Mouse (Mus musculus): Measurements from ENCODE around the gene Olfr372. TPM values are rescaled to one million over a fixed set of nuclear protein-coding genes. Genes with fewer than 3 reads are reported as not detected.
A peak's percentile ranks its signal among the peaks of the same experiment; 100 is the strongest.
"Not testable (repeated sequence)": the region's sequence is repeated elsewhere in the genome, so short reads cannot be mapped to it uniquely, and the experiment has no call there.

Gene Olfr372
- total and polyA plus RNA-seq, 3 experiments, result 0.27 TPM; not detected in 2

DNA sequence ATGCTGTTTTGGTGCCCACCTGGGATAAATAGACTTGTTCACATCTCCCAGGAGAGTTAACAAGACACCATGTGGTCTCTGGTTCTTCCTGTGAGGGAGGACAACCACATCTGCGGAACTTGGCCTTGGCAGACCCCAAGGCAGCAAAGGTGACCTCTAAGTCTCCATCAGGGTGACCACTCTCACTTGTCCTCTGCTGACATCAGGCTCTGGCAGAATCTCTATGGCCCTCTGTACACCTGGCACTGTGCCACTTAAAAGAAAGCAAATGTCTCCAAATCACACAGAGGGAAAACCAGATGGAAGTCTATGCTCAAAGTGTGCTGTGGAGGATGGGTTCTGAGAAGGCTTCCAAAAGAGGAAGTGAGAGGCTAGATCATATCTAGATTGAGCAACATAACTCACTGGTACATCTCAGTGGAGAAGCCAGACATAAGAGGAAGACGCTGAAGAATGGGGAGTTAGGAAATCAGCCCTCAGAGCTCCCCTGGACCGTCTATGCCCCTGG is 32.8 kb upstream of the Olfr372 start:
- DNase-seq (ENCODE audit: low spot score) (peak; percentile 4), ATAC-seq (ENCODE audit: extremely low read depth, insufficient number of reproducible peaks, low FRiP score, poor library complexity, severe bottlenecking) (no peak)
- Histone ChIP-seq H3K36me3 (replicated peaks) (no peaks in the 10 kb centered on the region), H3K4me3 (ENCODE audit: low read depth, low read length) (no peak overlapping the region), H3K27me3 (ENCODE audit: insufficient read depth, low read length) (no peaks in the 10 kb centered on the region; the same call in 1 of the 2 replicates), H3K4me1 (ENCODE audit: insufficient read depth, low read depth, low read length) (peaks cover 9% of the 10 kb centered on the region; the same call in 1 of the 2 replicates), H3K9me3 (replicated peaks) (no peaks in the 10 kb centered on the region)
- no peak for TF ChIP-seq TAL1 (conservative IDR thresholded peaks at IDR 0.05; ENCODE audit: low read depth, low read length)
- TF ChIP-seq POLR2AphosphoS5 (IDR thresholded peaks at IDR 0.05; ENCODE audit: insufficient replicate concordance, low read depth, low read length), result no peak
- no peak for TF ChIP-seq GATA1 (IDR thresholded peaks at IDR 0.05; ENCODE audit: borderline replicate concordance, low read length)
- TF ChIP-seq GATA2 (IDR thresholded peaks at IDR 0.05; ENCODE audit: borderline replicate concordance, low read depth, low read length), result no peak
- TF ChIP-seq CTCF (IDR thresholded peaks at IDR 0.05; ENCODE audit: low read depth, low read length), result no peak

DNA sequence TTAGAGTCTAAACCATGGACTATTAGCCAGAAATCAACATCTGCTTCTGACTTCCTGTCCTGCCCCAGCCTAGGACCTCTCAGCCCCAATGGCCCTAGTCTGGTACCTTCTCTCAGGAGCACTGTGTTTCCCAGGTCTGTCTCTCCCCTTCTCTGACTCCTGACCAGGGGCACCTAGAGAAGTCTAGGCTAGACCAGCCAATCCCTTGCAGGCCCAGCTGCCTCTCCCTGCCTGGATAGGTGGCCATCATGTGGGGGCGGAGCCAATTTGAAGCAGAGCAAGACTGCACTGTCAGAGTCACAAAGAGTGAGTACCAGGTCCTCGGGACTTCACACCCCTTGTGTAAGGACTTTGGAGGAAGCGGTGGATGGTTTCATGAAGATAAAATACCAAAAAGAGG is 31.5 kb upstream of the Olfr372 start, which contains the start of gene Cyp4f18:
TSS of gene Cyp4f18 (minus strand) at position 154 of the 400 bp plus-strand sequence.
- TF ChIP-seq TAL1 (conservative IDR thresholded peaks at IDR 0.05; ENCODE audit: low read depth, low read length) (no peak), GATA2 (IDR thresholded peaks at IDR 0.05; ENCODE audit: borderline replicate concordance, low read depth, low read length) (no peak), GATA1 (IDR thresholded peaks at IDR 0.05; ENCODE audit: borderline replicate concordance, low read length) (no peak), CTCF (IDR thresholded peaks at IDR 0.05; ENCODE audit: low read depth, low read length) (no peak), POLR2AphosphoS5 (IDR thresholded peaks at IDR 0.05; ENCODE audit: insufficient replicate concordance, low read depth, low read length) (no peak)
- ATAC-seq (ENCODE audit: extremely low read depth, insufficient number of reproducible peaks, low FRiP score, poor library complexity, severe bottlenecking), result no peak
- Histone ChIP-seq H3K4me3 (ENCODE audit: low read depth, low read length) (no peak within 1 kb of the TSS), H3K9me3 (replicated peaks) (no peaks in the 10 kb centered on the region), H3K4me1 (ENCODE audit: insufficient read depth, low read depth, low read length) (peaks cover 9% of the 10 kb centered on the region; the same call in 1 of the 2 replicates), H3K27me3 (ENCODE audit: insufficient read depth, low read length) (no peaks in the 10 kb centered on the region; the same call in 1 of the 2 replicates), H3K36me3 (replicated peaks) (no peaks in the 10 kb centered on the region)
- no peak for DNase-seq (ENCODE audit: low spot score)

DNA sequence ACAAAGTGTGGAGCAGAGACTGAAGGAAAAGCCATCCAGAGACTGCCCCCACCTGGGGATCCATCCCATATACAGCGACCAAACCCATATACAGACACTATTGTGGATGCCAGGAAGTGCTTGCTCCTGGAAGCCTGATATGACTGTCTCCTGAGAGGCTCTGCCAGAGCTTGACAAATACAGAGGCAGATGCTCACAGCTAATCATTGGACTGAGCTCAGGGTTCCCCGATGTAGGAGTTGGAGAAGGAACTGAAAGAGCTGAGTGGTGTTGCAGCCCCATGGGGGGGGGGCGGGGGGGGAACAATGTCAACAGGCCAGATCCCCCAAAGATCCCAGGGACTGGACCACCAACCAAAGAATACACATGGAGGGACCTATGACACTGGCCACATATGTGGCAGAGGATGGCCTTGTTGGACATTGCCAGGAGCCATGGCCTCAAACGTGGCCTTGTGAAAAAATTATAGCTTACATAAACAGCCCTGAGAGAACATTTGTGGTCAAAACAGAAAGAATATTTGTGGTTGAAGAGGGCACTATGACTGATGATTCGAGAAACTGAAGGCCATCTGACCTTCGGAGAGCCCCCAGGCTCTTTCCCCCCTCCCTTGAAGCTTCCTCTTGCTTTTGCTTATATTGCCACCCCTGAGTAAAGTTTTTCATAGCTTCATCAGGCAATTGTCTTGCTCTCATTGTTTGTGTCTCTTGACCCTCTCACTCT is 27.4 kb upstream of the Olfr372 start:
- not testable (repeated sequence) for DNase-seq (ENCODE audit: low spot score); H3K4me3 ChIP-seq (ENCODE audit: low read depth, low read length)

DNA sequence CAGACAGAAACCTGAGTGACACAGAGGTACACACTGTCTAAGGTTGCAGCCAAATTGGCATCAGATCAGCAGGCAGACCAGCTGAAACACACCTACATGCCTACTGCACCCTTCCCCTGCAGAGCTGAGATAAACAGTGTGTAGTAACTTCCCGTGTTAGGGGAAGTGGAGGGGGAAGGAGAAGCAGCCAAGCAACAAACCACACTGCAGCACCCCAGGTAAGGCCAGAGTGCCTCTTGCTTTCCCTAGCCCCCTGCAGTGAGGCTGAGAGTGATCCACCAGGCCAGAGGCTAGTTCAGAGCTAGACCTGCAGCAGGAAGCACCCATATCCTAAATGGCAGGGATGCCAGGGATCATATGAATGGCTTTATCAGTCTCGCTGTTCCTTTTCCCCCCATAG is 23.7 kb upstream of the Olfr372 start:
- H3K27me3 ChIP-seq (ENCODE audit: insufficient read depth, low read length); DNase-seq (ENCODE audit: low spot score); H3K9me3 ChIP-seq (replicated peaks); H3K4me1 ChIP-seq (ENCODE audit: insufficient read depth, low read depth, low read length); H3K4me3 ChIP-seq (ENCODE audit: low read depth, low read length); H3K36me3 ChIP-seq (replicated peaks); ATAC-seq (ENCODE audit: extremely low read depth, insufficient number of reproducible peaks, low FRiP score, poor library complexity, severe bottlenecking): not testable (repeated sequence)

More for the DNA sequence above, 27.4 kb upstream of the Olfr372 start:
- ATAC-seq (ENCODE audit: extremely low read depth, insufficient number of reproducible peaks, low FRiP score, poor library complexity, severe bottlenecking); H3K4me1 ChIP-seq (ENCODE audit: insufficient read depth, low read depth, low read length); H3K27me3 ChIP-seq (ENCODE audit: insufficient read depth, low read length); H3K9me3 ChIP-seq (replicated peaks); H3K36me3 ChIP-seq (replicated peaks): not testable (repeated sequence)

DNA sequence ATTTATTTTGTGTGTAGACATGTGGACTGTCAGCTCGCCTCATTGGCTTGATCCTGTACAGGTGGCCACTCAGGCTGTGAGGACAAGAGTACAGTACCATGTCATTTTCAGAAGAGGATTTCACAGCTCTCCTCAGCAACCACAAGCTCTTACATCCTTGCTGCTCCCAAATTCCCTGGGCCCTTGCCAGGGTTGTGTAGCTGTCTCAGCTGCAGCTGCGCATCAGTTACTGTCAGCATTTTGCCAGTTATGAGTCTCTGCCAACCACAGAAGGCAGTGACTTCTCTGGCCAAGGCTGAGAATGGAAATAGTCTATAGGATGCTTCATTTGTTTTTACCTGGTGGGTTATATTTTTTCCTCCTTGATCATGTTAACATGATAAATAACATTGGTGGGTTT is 22.9 kb upstream of the Olfr372 start:
- DNase-seq (ENCODE audit: low spot score), result no peak
- H3K4me1 ChIP-seq (ENCODE audit: insufficient read depth, low read depth, low read length), result no peaks in the 10 kb centered on the region
- no peaks in the 10 kb centered on the region for H3K36me3 ChIP-seq (replicated peaks)
- H3K27me3 ChIP-seq (ENCODE audit: insufficient read depth, low read length), result no peaks in the 10 kb centered on the region
- no peak for TF ChIP-seq POLR2AphosphoS5 (IDR thresholded peaks at IDR 0.05; ENCODE audit: insufficient replicate concordance, low read depth, low read length)
- TF ChIP-seq GATA1 (IDR thresholded peaks at IDR 0.05; ENCODE audit: borderline replicate concordance, low read length), result no peak
- no peak for TF ChIP-seq TAL1 (conservative IDR thresholded peaks at IDR 0.05; ENCODE audit: low read depth, low read length)
- no peak for TF ChIP-seq CTCF (IDR thresholded peaks at IDR 0.05; ENCODE audit: low read depth, low read length)
- TF ChIP-seq GATA2 (IDR thresholded peaks at IDR 0.05; ENCODE audit: borderline replicate concordance, low read depth, low read length), result no peak
- no peaks in the 10 kb centered on the region for H3K9me3 ChIP-seq (replicated peaks)
- no peak for ATAC-seq (ENCODE audit: extremely low read depth, insufficient number of reproducible peaks, low FRiP score, poor library complexity, severe bottlenecking)
- H3K4me3 ChIP-seq (ENCODE audit: low read depth, low read length), result no peak overlapping the region

DNA sequence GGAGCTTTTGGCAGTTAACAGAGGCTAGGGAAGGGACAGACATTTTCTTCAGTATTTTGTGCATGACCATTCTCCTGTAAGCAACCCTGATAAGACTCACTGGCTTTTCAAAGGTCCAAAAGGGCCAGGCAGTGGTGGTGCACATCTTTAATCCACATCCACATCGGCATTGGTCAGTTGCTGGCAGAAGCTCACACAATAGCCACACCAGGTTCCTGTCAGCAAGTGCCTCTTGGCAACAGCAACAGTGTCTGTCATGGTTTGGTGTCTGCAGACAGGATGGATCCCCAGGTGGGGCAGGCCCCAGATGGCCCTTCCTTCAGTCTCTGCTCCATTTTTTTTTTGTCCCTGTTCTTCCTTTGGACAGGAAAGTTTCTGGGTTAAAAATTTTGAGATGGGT is 22.0 kb upstream of the Olfr372 start:
- not testable (repeated sequence) for H3K36me3 ChIP-seq (replicated peaks); ATAC-seq (ENCODE audit: extremely low read depth, insufficient number of reproducible peaks, low FRiP score, poor library complexity, severe bottlenecking); H3K9me3 ChIP-seq (replicated peaks); DNase-seq (ENCODE audit: low spot score); H3K27me3 ChIP-seq (ENCODE audit: insufficient read depth, low read length); H3K4me3 ChIP-seq (ENCODE audit: low read depth, low read length); H3K4me1 ChIP-seq (ENCODE audit: insufficient read depth, low read depth, low read length)

DNA sequence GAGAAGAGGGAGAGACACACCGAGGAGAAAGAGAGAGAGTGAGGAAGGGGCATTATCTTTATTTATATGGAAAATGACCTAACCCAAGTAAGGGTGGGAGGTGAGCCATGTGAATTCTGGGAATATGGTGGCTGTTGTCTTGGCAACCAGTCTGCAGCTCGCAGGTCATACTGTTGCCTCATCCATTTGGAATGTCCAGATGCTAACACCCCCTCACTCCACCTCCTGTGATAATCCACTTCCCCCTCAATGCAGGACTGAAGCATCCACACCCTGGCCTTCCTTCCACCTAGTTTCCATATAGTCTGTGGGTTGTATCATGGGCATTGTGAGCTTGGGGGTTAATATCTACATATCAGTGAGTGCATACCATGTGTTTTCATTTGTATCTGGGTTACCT is 21.2 kb upstream of the Olfr372 start:
- ATAC-seq (ENCODE audit: extremely low read depth, insufficient number of reproducible peaks, low FRiP score, poor library complexity, severe bottlenecking), result no peak
- no peaks in the 10 kb centered on the region for H3K9me3 ChIP-seq (replicated peaks)
- DNase-seq (ENCODE audit: low spot score), result no peak
- no peaks in the 10 kb centered on the region for H3K4me1 ChIP-seq (ENCODE audit: insufficient read depth, low read depth, low read length)
- H3K27me3 ChIP-seq (ENCODE audit: insufficient read depth, low read length), result no peaks in the 10 kb centered on the region
- H3K36me3 ChIP-seq (replicated peaks), result no peaks in the 10 kb centered on the region
- H3K4me3 ChIP-seq (ENCODE audit: low read depth, low read length), result no peak overlapping the region
- TF ChIP-seq CTCF (IDR thresholded peaks at IDR 0.05; ENCODE audit: low read depth, low read length), result no peak
- no peak for TF ChIP-seq GATA1 (IDR thresholded peaks at IDR 0.05; ENCODE audit: borderline replicate concordance, low read length)
- TF ChIP-seq GATA2 (IDR thresholded peaks at IDR 0.05; ENCODE audit: borderline replicate concordance, low read depth, low read length), result no peak
- no peak for TF ChIP-seq TAL1 (conservative IDR thresholded peaks at IDR 0.05; ENCODE audit: low read depth, low read length)
- TF ChIP-seq POLR2AphosphoS5 (IDR thresholded peaks at IDR 0.05; ENCODE audit: insufficient replicate concordance, low read depth, low read length), result no peak

DNA sequence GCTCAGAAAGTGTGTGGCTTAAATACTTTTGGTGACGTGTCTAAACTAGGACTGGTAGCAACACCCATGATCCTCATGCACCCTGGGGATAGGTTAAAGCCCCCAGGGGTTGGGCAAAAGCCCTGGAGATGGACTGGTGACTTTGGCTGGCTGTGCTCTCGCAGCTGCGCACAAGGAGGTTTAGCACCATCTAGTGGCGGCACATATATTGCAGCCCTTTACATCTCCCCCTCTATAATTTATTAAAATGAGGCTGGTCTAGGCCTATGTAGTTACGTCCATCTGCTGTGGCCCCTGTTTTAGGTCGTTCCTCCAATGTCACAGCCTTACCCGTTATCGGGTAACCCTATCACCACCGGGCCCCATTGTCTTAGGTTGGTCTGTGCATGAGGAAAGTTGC is 16.1 kb upstream of the Olfr372 start:
- H3K4me1 ChIP-seq (ENCODE audit: insufficient read depth, low read depth, low read length); DNase-seq (ENCODE audit: low spot score); H3K4me3 ChIP-seq (ENCODE audit: low read depth, low read length); H3K9me3 ChIP-seq (replicated peaks); H3K27me3 ChIP-seq (ENCODE audit: insufficient read depth, low read length); H3K36me3 ChIP-seq (replicated peaks); ATAC-seq (ENCODE audit: extremely low read depth, insufficient number of reproducible peaks, low FRiP score, poor library complexity, severe bottlenecking): not testable (repeated sequence)

DNA sequence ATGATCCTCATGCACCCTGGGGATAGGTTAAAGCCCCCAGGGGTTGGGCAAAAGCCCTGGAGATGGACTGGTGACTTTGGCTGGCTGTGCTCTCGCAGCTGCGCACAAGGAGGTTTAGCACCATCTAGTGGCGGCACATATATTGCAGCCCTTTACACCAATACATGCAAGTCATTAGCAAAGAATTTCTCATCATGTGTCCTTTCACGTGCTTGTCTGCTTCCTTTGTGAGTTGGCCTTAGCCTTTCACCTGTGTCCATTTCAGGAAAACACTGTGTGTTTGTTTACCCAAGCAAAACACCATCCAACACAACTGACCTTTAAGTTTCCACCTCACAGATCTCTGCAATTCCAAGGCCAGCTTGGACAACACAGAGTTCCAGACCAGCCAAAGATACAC is 8.1 kb upstream of the Olfr372 start:
- DNase-seq (ENCODE audit: low spot score); H3K36me3 ChIP-seq (replicated peaks); H3K4me1 ChIP-seq (ENCODE audit: insufficient read depth, low read depth, low read length); H3K4me3 ChIP-seq (ENCODE audit: low read depth, low read length); ATAC-seq (ENCODE audit: extremely low read depth, insufficient number of reproducible peaks, low FRiP score, poor library complexity, severe bottlenecking); H3K27me3 ChIP-seq (ENCODE audit: insufficient read depth, low read length); H3K9me3 ChIP-seq (replicated peaks): not testable (repeated sequence)
